Mouse (Mus musculus): ENCODE measurements at regions not wholly inside any gene's neighbourhood (a gene's known extent, or its start where the extent isn't known, plus 50 kb on each side); places are given as distances from the start of the nearest gene placed in this dataset.

DNA sequence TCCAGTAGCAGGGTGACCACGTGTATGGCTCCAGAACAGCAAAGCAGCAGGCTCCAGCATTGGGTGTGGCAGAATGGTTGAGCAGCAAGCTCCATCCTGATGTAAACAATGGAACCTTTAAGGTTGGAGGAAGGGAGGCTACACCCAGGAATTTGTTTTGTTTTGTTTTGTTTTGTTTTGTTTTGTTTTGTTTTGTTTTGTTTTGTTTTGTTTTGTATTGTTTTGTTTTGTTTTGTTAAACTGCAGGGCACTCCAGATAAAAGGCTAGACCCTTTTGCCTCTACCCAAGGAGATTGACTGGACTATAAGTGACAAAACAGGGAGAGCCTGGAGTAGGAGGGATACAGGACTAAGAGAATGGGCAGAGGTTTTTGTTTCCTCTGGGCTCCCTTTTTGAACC lies 647.5 kb downstream of the Kcnj3 start:
- DNase-seq (ENCODE audit: low read depth, low spot score): peak; percentile 55

DNA sequence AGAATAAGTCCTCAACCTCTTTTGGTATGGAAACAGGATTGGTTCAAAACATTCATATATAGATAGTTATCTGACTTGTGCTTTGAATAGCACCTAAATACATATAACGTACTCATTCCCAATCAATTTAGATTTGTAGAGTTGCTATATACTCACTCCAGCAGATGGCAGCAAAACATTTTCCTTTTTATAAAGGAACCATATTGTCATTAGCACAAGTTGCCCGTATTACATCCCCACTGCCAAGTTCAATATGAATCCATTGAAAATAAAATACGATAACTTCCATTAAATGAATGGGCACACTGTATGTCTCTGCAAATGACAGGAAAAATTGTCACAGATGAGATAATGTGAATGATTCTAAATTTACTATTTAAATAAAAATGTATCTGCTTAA lies 673.8 kb downstream of the Kcnj3 start:
- DNase-seq (ENCODE audit: low read depth, low spot score): peak; percentile 15

DNA sequence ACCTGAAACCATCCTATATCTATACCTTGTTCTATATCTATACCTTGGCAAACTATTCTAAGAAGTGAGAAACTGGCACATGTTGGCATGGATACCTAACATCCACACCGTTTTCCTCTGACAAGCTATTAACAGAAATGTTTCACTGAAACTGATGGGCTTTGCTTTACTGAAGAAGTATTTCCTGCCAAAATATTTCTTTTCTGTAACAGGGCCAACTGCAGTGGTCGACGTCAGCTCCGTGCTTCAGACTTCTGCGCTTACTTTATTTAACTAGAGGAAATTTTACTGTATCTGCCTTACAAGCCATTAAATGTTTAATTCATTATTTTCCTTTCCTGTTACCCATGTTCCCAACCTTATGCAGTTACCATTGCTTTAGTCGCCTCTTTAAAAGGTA lies 674.2 kb downstream of the Kcnj3 start:
- no peak for DNase-seq (ENCODE audit: low read depth, low spot score)

DNA sequence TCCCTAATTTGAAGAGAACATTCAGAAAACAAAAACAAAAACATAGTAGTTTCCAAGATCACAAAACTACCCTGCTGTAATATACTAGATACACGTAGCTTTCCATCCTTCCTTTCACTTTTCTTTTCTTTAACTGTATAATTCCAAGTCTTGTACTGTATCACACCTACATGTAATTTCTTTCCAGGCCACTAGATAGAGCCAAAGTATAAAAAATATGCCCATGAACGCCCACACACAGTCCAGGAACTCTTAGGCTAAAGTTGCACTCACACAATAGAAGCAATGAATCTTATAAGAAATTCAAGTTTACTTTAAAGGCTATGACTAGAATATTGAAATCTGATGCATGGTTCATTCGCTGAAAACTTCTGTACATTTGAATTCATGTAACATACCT lies 678.7 kb downstream of the Kcnj3 start:
- peak; percentile 43 for DNase-seq (ENCODE audit: low read depth, low spot score)

DNA sequence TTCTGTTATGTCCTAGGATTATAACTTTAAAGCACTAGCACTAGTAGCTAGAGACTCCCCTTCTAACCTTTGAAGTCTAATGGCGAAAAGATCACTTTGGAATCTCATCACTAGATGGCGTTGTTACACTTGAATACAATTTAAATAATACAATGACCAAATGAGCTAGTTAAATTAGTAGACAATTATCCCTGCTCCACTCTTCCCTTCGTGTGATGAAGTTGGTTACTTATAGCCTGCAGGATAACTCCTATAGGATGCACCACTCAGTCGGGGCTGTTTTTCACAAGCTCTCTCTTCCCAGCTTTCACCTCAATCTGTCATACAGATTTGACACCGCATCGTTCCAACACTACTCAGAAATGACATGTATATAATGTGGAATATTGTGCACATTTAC lies 683.6 kb downstream of the Kcnj3 start:
- peak; percentile 29 for DNase-seq (ENCODE audit: low read depth, low spot score)

DNA sequence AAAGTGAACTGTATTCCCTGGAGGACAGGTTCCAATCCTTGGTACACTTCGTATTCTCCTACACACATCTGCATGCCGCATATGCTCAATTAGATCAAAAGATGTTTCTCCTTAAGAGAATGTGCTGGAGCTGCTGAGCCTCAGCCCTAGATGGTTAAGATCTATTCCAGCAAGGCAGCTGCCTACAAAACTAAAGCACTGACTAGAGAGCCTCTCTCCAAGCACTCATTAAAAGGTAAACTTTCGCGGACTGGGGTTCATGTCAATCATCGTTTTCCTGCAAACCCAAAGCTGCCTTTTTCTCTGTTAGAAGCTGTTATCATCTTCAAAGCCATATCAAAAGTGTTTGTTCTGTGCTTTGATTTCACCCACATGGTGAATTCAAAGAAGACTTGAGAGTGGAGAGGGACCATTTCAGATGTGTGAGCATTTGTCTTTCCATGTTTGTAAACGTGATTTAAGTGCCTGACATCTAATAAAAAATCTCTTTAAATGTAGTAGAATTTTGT lies 711.4 kb downstream of the Kcnj3 start:
- no peak for DNase-seq (ENCODE audit: low read depth, low spot score)

DNA sequence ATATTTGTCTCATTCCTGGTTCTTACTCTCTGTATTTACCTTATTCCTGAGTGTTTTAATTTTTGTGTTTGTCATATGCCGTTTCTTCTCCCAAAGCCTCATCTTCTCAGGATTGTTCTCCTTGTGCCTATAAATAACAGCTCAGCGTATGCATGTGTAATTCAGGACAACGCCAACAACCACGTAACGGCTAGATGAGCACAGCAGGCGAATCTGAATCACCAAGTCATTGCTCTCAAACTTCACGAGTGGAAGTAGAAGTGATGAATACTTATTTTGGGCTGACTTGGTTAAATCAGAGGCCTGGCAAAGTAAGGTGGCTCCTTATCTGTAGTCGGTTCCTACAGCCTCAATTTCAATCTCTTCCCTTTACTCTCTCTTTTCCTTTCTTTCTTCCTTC lies 760.7 kb downstream of the Kcnj3 start:
- DNase-seq (ENCODE audit: low read depth, low spot score): no peak

DNA sequence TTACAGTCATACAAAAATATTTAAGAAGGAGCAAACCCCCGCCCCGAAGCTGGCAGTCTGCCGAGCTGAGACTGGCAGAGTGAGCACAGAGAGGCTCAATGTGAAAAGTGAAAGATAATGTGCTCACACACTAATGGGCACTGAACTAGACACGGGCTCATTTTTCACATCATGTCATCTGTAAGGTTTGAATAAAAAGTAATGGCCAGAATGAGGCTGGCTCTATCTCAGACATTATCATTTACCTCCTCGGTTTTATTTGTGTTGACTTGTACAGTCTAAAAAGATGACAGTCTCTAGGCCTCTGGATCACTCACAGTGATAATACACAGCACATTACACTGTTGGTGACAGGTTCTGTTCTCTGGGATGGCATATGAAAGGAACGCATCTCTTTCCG lies 791.7 kb downstream of the Kcnj3 start:
- DNase-seq (ENCODE audit: low read depth, low spot score): no peak

DNA sequence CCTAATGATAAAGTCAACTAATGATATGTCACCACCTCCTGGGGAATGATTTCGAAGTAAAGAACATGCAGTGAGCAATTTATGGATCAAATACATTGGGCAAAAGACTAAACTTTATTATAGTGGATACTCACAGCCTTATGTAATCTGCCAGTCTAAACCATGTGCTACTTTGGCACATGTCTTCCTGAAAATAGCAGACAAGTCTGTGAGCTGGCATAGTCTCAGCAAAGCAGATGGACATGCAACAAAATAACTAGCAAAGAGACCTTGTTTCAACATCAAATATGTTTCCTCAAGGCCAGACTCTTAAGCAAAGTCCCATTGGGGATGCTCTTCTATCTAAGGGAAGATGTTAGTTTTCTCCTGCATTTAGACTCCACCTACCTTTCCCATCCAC lies 797.3 kb downstream of the Kcnj3 start:
- no peak for DNase-seq (ENCODE audit: low read depth, low spot score)

DNA sequence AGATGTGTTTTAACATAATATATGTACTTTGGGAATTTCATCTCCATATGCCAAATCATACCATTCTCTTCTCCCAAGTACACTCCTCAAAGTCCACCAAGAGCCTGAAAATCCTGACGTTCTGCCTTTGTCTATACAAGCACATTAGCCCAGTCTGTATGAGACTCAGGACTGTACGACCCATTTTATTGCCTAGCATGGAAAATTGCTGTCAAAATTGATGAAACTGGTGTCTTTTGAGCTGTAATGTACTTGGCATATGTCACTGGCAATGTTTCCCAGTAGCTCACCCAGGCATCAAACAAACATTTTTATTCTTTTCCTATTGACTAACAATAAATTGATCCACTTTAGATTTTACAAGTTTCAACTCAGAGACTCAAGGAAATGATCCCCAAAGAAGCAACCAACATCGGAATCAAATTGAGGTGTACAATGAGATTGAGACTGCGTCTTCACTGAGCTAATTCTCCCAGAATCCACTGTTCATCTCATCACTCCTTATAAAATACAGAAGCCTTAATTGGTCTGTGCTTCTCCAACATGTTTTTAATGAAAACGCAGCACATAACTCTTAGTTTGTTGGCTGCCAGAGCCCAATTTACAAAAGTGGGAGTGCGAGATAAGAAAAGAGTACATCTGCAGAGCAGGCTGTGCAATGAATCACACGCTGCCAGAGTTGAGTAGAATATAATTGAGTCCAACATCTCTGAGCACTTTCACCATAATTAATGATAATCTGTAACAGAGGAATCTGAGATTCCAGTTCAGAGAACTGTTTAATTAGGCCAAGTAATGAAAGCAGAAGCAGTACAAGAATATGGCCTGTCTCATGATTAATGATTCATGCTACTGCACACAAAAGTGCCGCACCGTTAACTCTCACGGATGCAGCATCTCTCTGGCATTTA lies 821.5 kb downstream of the Kcnj3 start:
- no peak for DNase-seq (ENCODE audit: low read depth, low spot score)

DNA sequence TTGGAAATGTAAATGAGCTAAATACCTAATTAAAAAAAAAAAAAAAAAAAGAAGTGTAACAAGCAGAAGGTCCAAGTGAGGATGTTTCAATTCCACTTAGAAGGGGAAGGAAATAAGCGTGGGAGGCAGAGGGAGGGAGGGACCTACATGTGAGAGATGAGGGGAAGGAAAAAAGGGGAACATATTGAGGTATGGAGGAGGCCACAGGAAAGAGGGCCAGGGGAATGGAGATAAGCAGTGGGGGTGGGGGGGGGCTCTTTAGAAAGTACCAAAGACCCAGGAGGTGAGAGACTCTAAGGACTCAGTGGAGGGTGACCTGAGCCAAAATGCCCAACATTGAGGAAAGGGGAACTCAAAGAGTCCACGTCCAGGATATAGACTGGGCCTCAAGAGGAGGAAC lies 818.9 kb downstream of the Nr4a2 start:
- DNase-seq (ENCODE audit: low read depth, low spot score): no peak

DNA sequence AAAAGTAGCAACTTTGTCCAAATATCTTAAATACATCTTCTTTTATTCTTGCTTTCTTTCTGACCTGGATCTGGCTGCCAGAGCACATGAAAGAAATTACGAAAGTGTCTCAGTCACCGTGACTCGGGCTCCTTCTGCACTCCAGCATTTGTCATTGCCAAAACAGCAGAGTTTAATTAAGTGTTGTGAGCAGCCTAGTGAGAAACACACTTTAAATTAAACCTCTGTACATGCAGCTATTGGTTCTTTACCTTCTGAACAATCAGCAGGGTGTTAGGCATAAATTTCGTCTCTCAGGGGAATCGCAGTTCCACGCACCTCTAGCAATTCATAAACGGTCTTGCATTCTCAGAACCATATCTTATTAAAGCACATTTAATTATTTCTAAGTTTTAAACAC lies 802.1 kb downstream of the Nr4a2 start:
- DNase-seq (ENCODE audit: low read depth, low spot score): no peak

DNA sequence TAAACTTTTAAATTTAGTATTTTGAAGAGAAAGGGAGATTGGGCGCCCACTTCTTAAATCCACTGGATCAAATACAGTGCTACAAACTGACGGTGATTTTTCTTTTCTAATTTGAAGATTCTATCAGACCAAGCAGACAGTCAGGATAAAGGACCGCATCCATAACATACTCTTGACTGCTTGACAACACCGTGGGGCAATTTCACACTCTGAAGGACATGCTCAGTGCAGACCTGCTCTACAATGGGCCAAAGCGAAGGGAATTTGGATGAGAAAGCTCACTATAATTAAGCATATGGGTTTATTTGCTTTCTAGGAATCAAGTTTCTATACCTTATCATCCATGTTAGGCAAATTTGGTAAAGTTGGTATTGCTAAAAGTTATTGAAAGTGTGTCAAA lies 801.3 kb downstream of the Nr4a2 start:
- DNase-seq (ENCODE audit: low read depth, low spot score): no peak

DNA sequence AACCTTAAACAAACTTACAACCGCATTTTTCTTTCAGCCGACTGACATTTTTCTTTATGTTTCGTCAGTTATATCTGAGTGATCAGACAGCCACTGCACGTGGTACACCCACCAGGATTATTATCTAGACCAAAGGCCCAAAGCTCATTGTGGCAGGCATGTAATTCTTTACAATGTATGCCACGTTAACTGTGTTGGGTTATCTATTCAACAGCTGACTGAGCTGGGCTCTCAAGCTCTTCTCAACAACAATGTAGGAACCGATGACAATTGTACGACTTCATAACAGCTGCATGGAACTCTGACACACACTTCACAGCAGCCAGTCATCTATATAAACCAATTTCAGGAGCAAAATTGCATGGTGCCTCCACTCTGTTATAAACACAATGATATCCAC lies 787.8 kb downstream of the Nr4a2 start:
- DNase-seq (ENCODE audit: low read depth, low spot score): no peak

DNA sequence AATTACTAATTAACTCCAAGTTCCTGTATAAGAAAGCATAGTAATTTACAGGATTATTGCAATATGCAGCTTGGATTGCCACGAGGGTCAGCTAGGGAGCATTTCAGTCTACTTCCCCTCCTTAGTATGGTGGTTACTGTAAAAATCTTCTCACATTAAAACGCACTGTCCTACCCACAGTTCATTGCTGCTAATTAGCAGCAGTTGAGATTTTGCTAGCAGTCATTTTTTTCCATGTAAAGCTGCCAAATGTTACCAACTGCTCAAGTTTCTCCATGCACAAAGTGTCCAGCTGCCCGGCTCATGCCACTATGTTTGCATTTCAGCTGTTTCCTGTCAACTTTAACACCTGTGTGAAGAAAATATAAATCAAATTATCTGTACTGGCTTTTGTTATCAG lies 759.7 kb downstream of the Nr4a2 start:
- no peak for DNase-seq (ENCODE audit: low read depth, low spot score)
